Mouse (Mus musculus) limb, embryonic 11.5 days (tissue): ENCODE measurements around the gene B430306N03Rik. TPM values are rescaled to one million over a fixed set of nuclear protein-coding genes. Genes with fewer than 3 reads are reported as not detected.
"Not testable (repeated sequence)": the region's sequence is repeated elsewhere in the genome, so short reads cannot be mapped to it uniquely, and the experiment has no call there.

Source experiments
- ATAC-seq: fragments of 200-750 bp; cut with Nextera tagmentation; 2 replicates; pipeline ENCODE4 v1.8.0; 2017; ENCODE audit warnings: low read depth; ENCODE audit not compliant: insufficient number of reproducible peaks, low FRiP score, low TSS enrichment
- DNase-seq: peaks from one replicate; pipeline ENCODE4 v3.0.0-alpha.2; 2015; ENCODE audit warnings: low spot score
- H3K27ac ChIP-seq: fragments of 300-500 bp; sonication (generic); replicated peaks from 2 replicates; pipeline ENCODE4 v1.5.1; 2014; ENCODE audit warnings: low read depth, mild to moderate bottlenecking, low read length
- H3K27me3 ChIP-seq: fragments of 300-500 bp; sonication (generic); 2 replicates; pipeline ENCODE4 v1.6.1; 2014; ENCODE audit warnings: mild to moderate bottlenecking, low read length, mixed read lengths; ENCODE audit not compliant: control insufficient read depth, insufficient read depth
- H3K36me3 ChIP-seq: fragments of 300-500 bp; sonication (generic); 2 replicates; pipeline ENCODE4 v1.6.1; 2014; ENCODE audit warnings: mild to moderate bottlenecking, low read length, moderate library complexity, mixed read lengths; ENCODE audit not compliant: control insufficient read depth, insufficient read depth
- H3K4me1 ChIP-seq: fragments of 300-500 bp; sonication (generic); 2 replicates; pipeline ENCODE4 v1.6.1; 2014; ENCODE audit warnings: low read length, mixed read lengths; ENCODE audit not compliant: control insufficient read depth, insufficient read depth
- H3K4me2 ChIP-seq: fragments of 300-500 bp; sonication (generic); 2 replicates; pipeline ENCODE4 v1.6.1; 2014; ENCODE audit warnings: low read depth, mild to moderate bottlenecking, moderate library complexity; ENCODE audit not compliant: severe bottlenecking
- H3K4me3 ChIP-seq: fragments of 300-500 bp; sonication (generic); 2 replicates; pipeline ENCODE4 v1.5.1; 2014; ENCODE audit warnings: low read depth, low read length
- H3K9ac ChIP-seq: fragments of 300-500 bp; sonication (generic); 2 replicates; pipeline ENCODE4 v1.6.1; 2014; ENCODE audit warnings: mild to moderate bottlenecking, low read length
- H3K9me3 ChIP-seq: fragments of 300-500 bp; sonication (generic); 2 replicates; pipeline ENCODE4 v1.6.1; 2016; ENCODE audit warnings: low read length; ENCODE audit not compliant: control insufficient read depth
- WGBS: fragments of 180-500 bp; shearing (Covaris S2); extraction: QIAGEN DNeasy Blood & Tissue Kit; methylation state at CpG from one replicate; pipeline ENCODE4 v1.1.7; 2014; 5-methylcytosine and 5-hydroxymethylcytosine counted together
- polyA plus RNA-seq: library from polyadenylated mRNA; unstranded; fragments of >200 nt; fragmentation: Nextera tagmentation; extraction: Ambion mirVana; gene quantifications from 2 replicates; pipeline ENCODE4 v1.2.1, GENCODE M21; 2014

The B430306N03Rik gene
- polyA plus RNA-seq, 1 experiment from 2014 or later, result 0.09 TPM

- no peak for ATAC-seq
- WGBS, result 69% methylated on average over 3 of the region's 3 CpGs
- H3K27ac ChIP-seq, result no peak overlapping the region
- H3K4me1 ChIP-seq, result no peaks in the 10 kb centered on the region
- DNase-seq, result no peak
- H3K4me2 ChIP-seq, result no peak overlapping the region
- no peak overlapping the region for H3K9ac ChIP-seq
- H3K4me3 ChIP-seq, result no peak overlapping the region
- no peaks in the 10 kb centered on the region for H3K36me3 ChIP-seq
- H3K27me3 ChIP-seq, result no peaks in the 10 kb centered on the region
- no peaks in the 10 kb centered on the region for H3K9me3 ChIP-seq
Measured at GRCm38 (mm10) chr17:48341947-48342346, 26.0 kb downstream of the B430306N03Rik start.

- ATAC-seq, result no peak
- DNase-seq, result no peak
- no peaks in the 10 kb centered on the region for H3K4me1 ChIP-seq
- no peak overlapping the region for H3K27ac ChIP-seq
- H3K4me2 ChIP-seq, result no peak overlapping the region
- no peak overlapping the region for H3K4me3 ChIP-seq
- no peaks in the 10 kb centered on the region for H3K36me3 ChIP-seq
- no peak overlapping the region for H3K9ac ChIP-seq
- H3K27me3 ChIP-seq, result no peaks in the 10 kb centered on the region
- 87% methylated on average over 2 of the region's 2 CpGs for WGBS
- no peaks in the 10 kb centered on the region for H3K9me3 ChIP-seq
Measured at GRCm38 (mm10) chr17:48343065-48343464, 27.1 kb downstream of the B430306N03Rik start.

- H3K4me1 ChIP-seq, result no peaks in the 10 kb centered on the region
- H3K27ac ChIP-seq, result no peak overlapping the region
- no peak overlapping the region for H3K4me3 ChIP-seq
- no peaks in the 10 kb centered on the region for H3K9me3 ChIP-seq
- no peak overlapping the region for H3K4me2 ChIP-seq
- DNase-seq (no peak), ATAC-seq (no peak)
- no peak overlapping the region for H3K9ac ChIP-seq
- no peaks in the 10 kb centered on the region for H3K36me3 ChIP-seq
- 83% methylated on average over 4 of the region's 4 CpGs for WGBS
- H3K27me3 ChIP-seq, result no peaks in the 10 kb centered on the region
Measured at GRCm38 (mm10) chr17:48345824-48346223, 29.9 kb downstream of the B430306N03Rik start.

- H3K4me2 ChIP-seq, result no peak within 1 kb of the TSS
- 73% methylated on average over 5 of the region's 5 CpGs for WGBS
- H3K9me3 ChIP-seq, result no peaks in the 10 kb centered on the region
- no peak for ATAC-seq
- no peak within 1 kb of the TSS for H3K27ac ChIP-seq
- no peaks in the 10 kb centered on the region for H3K36me3 ChIP-seq
- no peak for DNase-seq
- no peaks in the 10 kb centered on the region for H3K27me3 ChIP-seq
- no peak within 1 kb of the TSS for H3K4me3 ChIP-seq
- no peak within 1 kb of the TSS for H3K9ac ChIP-seq
- no peaks in the 10 kb centered on the region for H3K4me1 ChIP-seq
Measured at GRCm38 (mm10) chr17:48346231-48346630, 30.3 kb downstream of the B430306N03Rik start, which contains the start of gene Trem2. Trem2 (plus strand) TSS chr17:48346401.

- no peaks in the 10 kb centered on the region for H3K9me3 ChIP-seq
Measured at GRCm38 (mm10) chr17:48346834-48347233, 30.9 kb downstream of the B430306N03Rik start.

GRCm38 (mm10) chr17:48347287-48347686 lies 31.3 kb downstream of the B430306N03Rik start:
- Histone ChIP-seq H3K27ac (no peak overlapping the region), H3K4me1 (no peaks in the 10 kb centered on the region), H3K9ac (no peak overlapping the region), H3K36me3 (no peaks in the 10 kb centered on the region), H3K27me3 (no peaks in the 10 kb centered on the region), H3K9me3 (no peaks in the 10 kb centered on the region), H3K4me2 (no peak overlapping the region), H3K4me3 (no peak overlapping the region)
- DNase-seq, result no peak
- no peak for ATAC-seq
- WGBS, result 78% methylated on average over 2 of the region's 2 CpGs

More at GRCm38 (mm10) chr17:48346834-48347233, 30.9 kb downstream of the B430306N03Rik start:
- Histone ChIP-seq H3K4me2 (no peak overlapping the region), H3K4me3 (no peak overlapping the region), H3K4me1 (no peaks in the 10 kb centered on the region), H3K36me3 (no peaks in the 10 kb centered on the region), H3K9ac (no peak overlapping the region), H3K27me3 (no peaks in the 10 kb centered on the region), H3K27ac (no peak overlapping the region)
- ATAC-seq (no peak), DNase-seq (no peak)
- WGBS, result 63% methylated on average over 4 of the region's 4 CpGs

- no peak for ATAC-seq
- Histone ChIP-seq H3K4me2 (no peak overlapping the region), H3K36me3 (no peaks in the 10 kb centered on the region), H3K9ac (no peak overlapping the region), H3K9me3 (no peaks in the 10 kb centered on the region), H3K27ac (no peak overlapping the region), H3K27me3 (no peaks in the 10 kb centered on the region), H3K4me3 (no peak overlapping the region), H3K4me1 (no peaks in the 10 kb centered on the region)
- no peak for DNase-seq
- 74% methylated on average over 5 of the region's 5 CpGs for WGBS
Measured at GRCm38 (mm10) chr17:48350681-48351193, 34.8 kb downstream of the B430306N03Rik start.

GRCm38 (mm10) chr17:48352976-48353375 lies 37.0 kb downstream of the B430306N03Rik start:
- not testable (repeated sequence) for DNase-seq, H3K4me2 ChIP-seq, H3K4me3 ChIP-seq, ATAC-seq, H3K9me3 ChIP-seq, H3K4me1 ChIP-seq, H3K36me3 ChIP-seq, H3K27ac ChIP-seq, H3K27me3 ChIP-seq, H3K9ac ChIP-seq
- WGBS, result 87% methylated on average over 7 of the region's 7 CpGs

GRCm38 (mm10) chr17:48355822-48356221 lies 39.9 kb downstream of the B430306N03Rik start:
- Histone ChIP-seq H3K9me3 (no peaks in the 10 kb centered on the region), H3K36me3 (no peaks in the 10 kb centered on the region), H3K4me3 (no peak overlapping the region), H3K4me1 (no peaks in the 10 kb centered on the region), H3K27ac (no peak overlapping the region), H3K27me3 (no peaks in the 10 kb centered on the region), H3K4me2 (no peak overlapping the region), H3K9ac (no peak overlapping the region)
- DNase-seq, result no peak
- 86% methylated on average over 3 of the region's 3 CpGs for WGBS
- no peak for ATAC-seq
